In the genomic region with DNA sequence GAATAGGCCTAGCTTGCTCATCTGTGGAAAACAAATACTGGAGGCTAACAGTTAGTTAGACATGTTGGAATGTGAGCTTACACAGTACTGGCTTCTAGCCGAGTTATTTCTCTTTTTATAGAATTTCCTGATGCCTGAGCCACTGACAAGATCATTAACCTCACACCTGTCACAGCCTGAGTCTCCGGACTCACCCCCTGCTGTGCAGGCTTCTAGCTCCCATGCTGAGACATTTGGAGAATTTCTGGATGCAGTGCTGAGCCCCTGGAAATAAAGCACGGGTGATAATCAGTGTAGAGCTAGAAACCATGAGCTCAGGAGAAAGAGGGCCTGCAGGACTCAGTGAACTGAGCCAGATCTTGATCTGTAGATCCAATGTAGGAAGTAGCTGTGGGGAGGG, we compare ENCODE assay signal across 16 mouse cellular contexts. TPM values are rescaled to one million over a fixed set of nuclear protein-coding genes. Genes with fewer than 3 reads are reported as not detected.
DNase-seq lines count a peak whose midpoint lies in the region; ATAC-seq lines count a peak whose summit lies in the region.
"Had no signal": no experiment of that assay in that cellular context is flagged by ENCODE, and none has a peak within 500 bp of the region (broad histone marks: within the 10 kb centered on the region; RNA-seq: fewer than 3 reads in every experiment).

No protein-coding gene starts in this region.

- no peaks in the 10 kb centered on the region for H3K9me3 ChIP-seq in heart, embryonic 15.5 days (replicated peaks)
- no peaks in the 10 kb centered on the region for H3K9me3 ChIP-seq in neural tube, embryonic 11.5 days (ENCODE audit: control insufficient read depth, low read length)
- no peaks in the 10 kb centered on the region for H3K9me3 ChIP-seq in embryonic facial prominence, embryonic 15.5 days (replicated peaks)
- H3K9me3 ChIP-seq: forebrain, embryonic 13.5 days; hindbrain, embryonic 12.5 days; intestine, embryonic 15.5 days; liver, embryonic 15.5 days; midbrain, embryonic 12.5 days had no signal

- H3K27ac ChIP-seq in heart, embryonic 15.5 days: peak overlapping the region; percentile 79
- no peak overlapping the region for H3K27ac ChIP-seq in neural tube, embryonic 11.5 days (ENCODE audit: low read depth, low read length)
- no peak overlapping the region for H3K27ac ChIP-seq in embryonic facial prominence, embryonic 15.5 days (replicated peaks)
- H3K27ac ChIP-seq: forebrain, embryonic 13.5 days; hindbrain, embryonic 12.5 days; intestine, embryonic 15.5 days; liver, embryonic 15.5 days; midbrain, embryonic 12.5 days had no signal

- WGBS in heart, embryonic 15.5 days: 13% methylated on average over 3 of the region's 3 CpGs
- WGBS in neural tube, embryonic 11.5 days: 23% methylated on average over 3 of the region's 3 CpGs
- WGBS in embryonic facial prominence, embryonic 15.5 days: 19% methylated on average over 3 of the region's 3 CpGs

- DNase-seq in heart, adult 8-10 months (ENCODE audit: low spot score): no peak
- peak; percentile 12 for DNase-seq in neural tube, embryonic 11.5 days (ENCODE audit: low spot score)
- no peak for DNase-seq in neural tube, embryonic 10.5 days (ENCODE audit: extremely low spot score, low spot score)
- DNase-seq in c-Kit-positive CD71-positive TER-119-positive erythroid progenitor cells, embryonic 14.5 days (ENCODE audit: low spot score): no peak
- DNase-seq in left cerebral cortex, adult 18-20 months (ENCODE audit: low spot score in 2 of 2): no peak
- DNase-seq: adrenal gland, postnatal 25 days; gastrocnemius, postnatal 25 days; right cerebral cortex, postnatal 4 days; thymus, adult 2 months had no signal

- H3K36me3 ChIP-seq in heart, embryonic 15.5 days: no peaks in the 10 kb centered on the region
- no peaks in the 10 kb centered on the region for H3K36me3 ChIP-seq in neural tube, embryonic 11.5 days (ENCODE audit: control insufficient read depth, insufficient read depth, low read length)
- no peaks in the 10 kb centered on the region for H3K36me3 ChIP-seq in embryonic facial prominence, embryonic 15.5 days
- H3K36me3 ChIP-seq: hindbrain, embryonic 12.5 days; intestine, embryonic 15.5 days; liver, embryonic 15.5 days; midbrain, embryonic 12.5 days had no signal

- H3K9ac ChIP-seq in heart, embryonic 15.5 days: no peak overlapping the region
- H3K9ac ChIP-seq in neural tube, embryonic 11.5 days (ENCODE audit: low read length): no peak overlapping the region
- H3K9ac ChIP-seq in embryonic facial prominence, embryonic 15.5 days: no peak overlapping the region
- H3K9ac ChIP-seq: forebrain, embryonic 13.5 days; hindbrain, embryonic 12.5 days; intestine, embryonic 15.5 days; liver, embryonic 15.5 days; midbrain, embryonic 12.5 days had no signal

- H3K4me2 ChIP-seq in heart, embryonic 15.5 days: no peak overlapping the region
- no peak overlapping the region for H3K4me2 ChIP-seq in neural tube, embryonic 11.5 days (ENCODE audit: low read depth)
- no peak overlapping the region for H3K4me2 ChIP-seq in embryonic facial prominence, embryonic 15.5 days (replicated peaks)
- H3K4me2 ChIP-seq: forebrain, embryonic 13.5 days; hindbrain, embryonic 12.5 days; intestine, embryonic 15.5 days; liver, embryonic 15.5 days; midbrain, embryonic 12.5 days had no signal

- H3K4me1 ChIP-seq in heart, embryonic 15.5 days (replicated peaks): peaks cover 14% of the 10 kb centered on the region
- no peaks in the 10 kb centered on the region for H3K4me1 ChIP-seq in neural tube, embryonic 11.5 days (ENCODE audit: control insufficient read depth, insufficient read depth, low read length)
- no peaks in the 10 kb centered on the region for H3K4me1 ChIP-seq in embryonic facial prominence, embryonic 15.5 days
- H3K4me1 ChIP-seq: forebrain, embryonic 13.5 days; hindbrain, embryonic 12.5 days; intestine, embryonic 15.5 days; liver, embryonic 15.5 days; midbrain, embryonic 12.5 days had no signal

- H3K4me3 ChIP-seq in heart, embryonic 15.5 days: no peak overlapping the region
- H3K4me3 ChIP-seq in neural tube, embryonic 11.5 days (ENCODE audit: low read depth, low read length): no peak overlapping the region
- H3K4me3 ChIP-seq in embryonic facial prominence, embryonic 15.5 days (replicated peaks): no peak overlapping the region
- H3K4me3 ChIP-seq: forebrain, embryonic 13.5 days; hindbrain, embryonic 12.5 days; intestine, embryonic 15.5 days; liver, embryonic 15.5 days; midbrain, embryonic 12.5 days had no signal

- no peaks in the 10 kb centered on the region for H3K27me3 ChIP-seq in heart, embryonic 15.5 days
- no peaks in the 10 kb centered on the region for H3K27me3 ChIP-seq in neural tube, embryonic 11.5 days (ENCODE audit: control insufficient read depth, insufficient read depth, low read length)
- H3K27me3 ChIP-seq in embryonic facial prominence, embryonic 15.5 days: no peaks in the 10 kb centered on the region
- H3K27me3 ChIP-seq: forebrain, embryonic 13.5 days; hindbrain, embryonic 12.5 days; intestine, embryonic 15.5 days; liver, embryonic 15.5 days; midbrain, embryonic 12.5 days had no signal

- 0 out of 2 replicates have a peak, but pooled peaks have one; percentile 73 for ATAC-seq in heart, embryonic 15.5 days (replicated peaks; ENCODE audit: insufficient number of reproducible peaks, insufficient read depth, low FRiP score, low read depth)
- ATAC-seq in neural tube, embryonic 11.5 days (ENCODE audit: insufficient read depth, low FRiP score, low TSS enrichment): no peak
- ATAC-seq in embryonic facial prominence, embryonic 15.5 days (ENCODE audit: insufficient number of reproducible peaks, low FRiP score, low TSS enrichment, low read depth): peak; percentile 39; the same call in 1 of the 2 replicates
- ATAC-seq: forebrain, embryonic 13.5 days; intestine, embryonic 15.5 days had no signal

RNA-seq across cellular contexts. Expression of a gene that starts 13.8 kb away (rescaled TPM):
- polyA plus RNA-seq in heart, embryonic 15.5 days (2015; fragmentation: Nextera tagmentation; extraction: Ambion mirVana): 0.76 and 1.1 TPM in 2 replicates
- total RNA-seq in heart, adult 8-10 months (2022): 100 to 1,000 TPM; 269 to 374 (median 349) TPM
- 1.8 and 2.3 TPM in 2 replicates for polyA plus RNA-seq in neural tube, embryonic 11.5 days (2014; fragmentation: Nextera tagmentation; extraction: Ambion mirVana)
- polyA plus RNA-seq in embryonic facial prominence, embryonic 15.5 days (2015; fragmentation: Nextera tagmentation; extraction: Ambion mirVana): 7.6 and 10.9 TPM in 2 replicates
- total RNA-seq in left cerebral cortex, adult 18-20 months (2021): not detected
- polyA plus RNA-seq: forebrain, embryonic 13.5 days; midbrain, embryonic 12.5 days had no signal

RNA-seq across cellular contexts. Expression of a gene that starts 31.9 kb away (rescaled TPM):
- 22.2 and 28.0 TPM in 2 replicates for polyA plus RNA-seq in heart, embryonic 15.5 days (2015; fragmentation: Nextera tagmentation; extraction: Ambion mirVana)
- 10 to 100 TPM; 17.0 to 24.1 (median 21.1) TPM for total RNA-seq in heart, adult 8-10 months (2022)
- 18.6 and 21.3 TPM in 2 replicates for polyA plus RNA-seq in neural tube, embryonic 11.5 days (2014; fragmentation: Nextera tagmentation; extraction: Ambion mirVana)
- 31.6 and 39.4 TPM in 2 replicates for polyA plus RNA-seq in embryonic facial prominence, embryonic 15.5 days (2015; fragmentation: Nextera tagmentation; extraction: Ambion mirVana)
- total RNA-seq in left cerebral cortex, adult 18-20 months (2021): 10 to 100 TPM; 64.3 to 70.0 TPM

RNA-seq across cellular contexts. Expression of a gene that starts 32.7 kb away (rescaled TPM):
- not detected in 2 replicates for polyA plus RNA-seq in heart, embryonic 15.5 days (2015; fragmentation: Nextera tagmentation; extraction: Ambion mirVana)
- total RNA-seq in heart, adult 8-10 months (2022): not detected
- polyA plus RNA-seq in neural tube, embryonic 11.5 days (2014; fragmentation: Nextera tagmentation; extraction: Ambion mirVana): not detected in 2 replicates
- not detected in 2 replicates for polyA plus RNA-seq in embryonic facial prominence, embryonic 15.5 days (2015; fragmentation: Nextera tagmentation; extraction: Ambion mirVana)
- total RNA-seq in left cerebral cortex, adult 18-20 months (2021): 1 to 10 TPM in 1 of 2 experiments, not detected in 1; 1.4 TPM
- total RNA-seq: adrenal gland, postnatal 25 days; gastrocnemius, postnatal 25 days had no signal
- polyA plus RNA-seq: forebrain, embryonic 13.5 days; hindbrain, embryonic 12.5 days; intestine, embryonic 15.5 days; liver, embryonic 15.5 days; midbrain, embryonic 12.5 days; thymus, adult 2 months had no signal
